Mouse (Mus musculus) forebrain, embryonic 13.5 days (tissue): ENCODE measurements at regions not wholly inside any gene's neighbourhood (a gene's known extent, or its start where the extent isn't known, plus 50 kb on each side); places are given as distances from the start of the nearest gene placed in this dataset.
A peak's percentile ranks its signal among the peaks of the same experiment; 100 is the strongest.

Experiments
- ATAC-seq: fragments of 200-750 bp; cut with Nextera tagmentation; 2 replicates; pipeline ENCODE4 v1.8.0; 2017
- H3K27ac ChIP-seq: fragments of 300-500 bp; sonication (generic); 2 replicates; pipeline ENCODE4 v1.5.1; 2015; ENCODE audit warnings: inconsistent platforms, mild to moderate bottlenecking, moderate library complexity
- H3K27me3 ChIP-seq: fragments of 300-500 bp; sonication (generic); 2 replicates; pipeline ENCODE4 v1.6.1; 2015; ENCODE audit warnings: mild to moderate bottlenecking, inconsistent platforms
- H3K36me3 ChIP-seq: fragments of 300-500 bp; sonication (generic); 2 replicates; pipeline ENCODE4 v1.6.1; 2015; ENCODE audit warnings: mild to moderate bottlenecking, inconsistent platforms; ENCODE audit not compliant: poor library complexity, severe bottlenecking
- H3K4me1 ChIP-seq: fragments of 300-500 bp; sonication (generic); 2 replicates; pipeline ENCODE4 v1.6.1; 2015; ENCODE audit warnings: inconsistent platforms
- H3K4me2 ChIP-seq: fragments of 300-500 bp; sonication (generic); 2 replicates; pipeline ENCODE4 v1.6.1; 2015; ENCODE audit warnings: inconsistent platforms, mild to moderate bottlenecking, moderate library complexity
- H3K4me3 ChIP-seq: fragments of 300-500 bp; sonication (generic); 2 replicates; pipeline ENCODE4 v1.5.1; 2015; ENCODE audit warnings: mild to moderate bottlenecking, inconsistent platforms
- H3K9ac ChIP-seq: fragments of 300-500 bp; sonication (generic); 2 replicates; pipeline ENCODE4 v1.6.1; 2015; ENCODE audit warnings: mild to moderate bottlenecking, inconsistent platforms
- H3K9me3 ChIP-seq: fragments of 300-500 bp; sonication (generic); replicated peaks from 2 replicates; pipeline ENCODE4 v1.6.1; 2016; ENCODE audit warnings: inconsistent platforms
- WGBS: fragments of 180-500 bp; shearing (Covaris S2); methylation state at CpG from one replicate; pipeline ENCODE4 v1.1.7; 2015; 5-methylcytosine and 5-hydroxymethylcytosine counted together

GRCm38 (mm10) chr1:94413043-94413442 lies 360.7 kb upstream of the Pdcd1 start:
- no peaks in the 10 kb centered on the region for H3K27me3 ChIP-seq
- no peak overlapping the region for H3K27ac ChIP-seq
- H3K9ac ChIP-seq, result no peak overlapping the region
- no peaks in the 10 kb centered on the region for H3K9me3 ChIP-seq
- 46% methylated on average over 9 of the region's 9 CpGs for WGBS
- H3K4me1 ChIP-seq, result peaks cover 6% of the 10 kb centered on the region; the same call in 1 of the 2 replicates
- no peak overlapping the region for H3K4me2 ChIP-seq
- no peak overlapping the region for H3K4me3 ChIP-seq
- peak; percentile 63; the same call in 1 of the 2 replicates for ATAC-seq
- no peaks in the 10 kb centered on the region for H3K36me3 ChIP-seq

DNA sequence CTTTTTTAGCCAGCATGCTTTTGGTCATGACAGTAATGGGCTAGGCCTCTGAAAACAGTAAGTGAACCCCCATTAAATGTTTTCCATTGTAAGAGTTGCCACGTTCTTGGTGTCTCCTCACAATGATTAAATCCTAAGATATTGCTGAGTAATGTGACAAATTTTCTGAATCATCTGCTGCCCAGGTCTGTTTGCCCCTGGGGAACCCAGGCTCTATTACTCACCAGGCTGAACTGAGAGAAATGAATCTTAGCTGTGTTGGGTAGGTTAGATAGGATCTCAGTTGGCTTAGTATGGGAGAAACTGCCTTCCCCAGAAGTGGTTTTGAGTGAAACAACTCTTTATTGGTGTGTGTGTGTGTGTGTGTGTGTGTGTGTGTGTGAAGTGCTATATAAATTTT lies 314.3 kb upstream of the Pdcd1 start:
- no peak overlapping the region for H3K4me2 ChIP-seq
- no peak overlapping the region for H3K27ac ChIP-seq
- H3K9me3 ChIP-seq, result no peaks in the 10 kb centered on the region
- H3K9ac ChIP-seq, result no peak overlapping the region
- no peaks in the 10 kb centered on the region for H3K27me3 ChIP-seq
- no peaks in the 10 kb centered on the region for H3K4me1 ChIP-seq
- H3K36me3 ChIP-seq, result no peaks in the 10 kb centered on the region
- no peak for ATAC-seq
- 86% methylated on average over 1 of the region's 1 CpGs for WGBS
- no peak overlapping the region for H3K4me3 ChIP-seq

DNA sequence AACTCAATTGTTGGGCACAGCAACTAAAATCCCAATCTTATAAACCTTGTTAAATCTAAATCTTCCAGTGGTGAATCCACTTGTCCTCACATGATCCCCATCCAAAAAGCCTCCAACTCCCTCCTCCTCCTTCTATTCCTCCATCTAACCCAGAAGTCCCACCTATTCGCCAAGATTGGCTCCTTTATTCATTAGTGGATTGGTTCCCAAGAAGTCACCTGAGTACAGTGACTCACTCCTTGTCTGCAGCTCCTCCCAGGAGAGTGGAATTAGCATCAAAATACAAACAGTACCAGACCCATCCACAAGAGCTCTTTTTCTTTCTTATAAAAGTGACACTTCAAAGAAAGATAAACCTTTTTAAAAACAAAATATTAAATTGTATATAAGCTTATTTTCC lies 304.6 kb upstream of the Pdcd1 start:
- Histone ChIP-seq H3K27me3 (no peaks in the 10 kb centered on the region), H3K36me3 (no peaks in the 10 kb centered on the region), H3K9me3 (no peaks in the 10 kb centered on the region), H3K4me1 (no peaks in the 10 kb centered on the region), H3K4me3 (no peak overlapping the region), H3K27ac (no peak overlapping the region), H3K4me2 (no peak overlapping the region), H3K9ac (no peak overlapping the region)
- ATAC-seq, result no peak
- 72% methylated on average over 1 of the region's 1 CpGs for WGBS

- Histone ChIP-seq H3K4me1 (no peaks in the 10 kb centered on the region), H3K4me2 (no peak overlapping the region), H3K27me3 (no peaks in the 10 kb centered on the region), H3K27ac (no peak overlapping the region), H3K9me3 (no peaks in the 10 kb centered on the region), H3K4me3 (no peak overlapping the region), H3K9ac (no peak overlapping the region), H3K36me3 (no peaks in the 10 kb centered on the region)
- 80% methylated on average over 3 of the region's 3 CpGs for WGBS
- ATAC-seq, result no peak
Measured at GRCm38 (mm10) chr1:94355873-94356272, 303.5 kb upstream of the Pdcd1 start.

DNA sequence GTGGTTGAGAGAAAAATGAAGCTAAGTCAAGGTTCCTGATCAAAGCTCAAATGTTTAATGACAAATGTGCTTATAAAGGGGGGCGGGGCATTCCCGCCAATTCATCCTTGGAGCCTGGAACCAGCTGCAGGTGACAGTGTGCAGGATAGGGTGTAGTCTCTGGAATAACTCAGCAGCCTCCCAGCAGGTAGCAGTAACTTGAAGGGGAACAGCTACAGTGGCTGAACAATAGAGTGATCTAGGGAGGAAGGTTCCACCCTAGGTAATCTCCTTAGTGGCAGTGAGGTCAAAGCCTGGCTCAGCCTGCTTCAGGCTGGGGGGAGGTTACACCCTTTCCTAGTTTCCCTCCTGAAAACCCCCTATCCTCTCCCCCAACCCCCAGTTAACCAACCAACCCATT lies 290.2 kb upstream of the Pdcd1 start:
- H3K27ac ChIP-seq, result no peak overlapping the region
- no peaks in the 10 kb centered on the region for H3K9me3 ChIP-seq
- ATAC-seq, result no peak
- H3K36me3 ChIP-seq, result no peaks in the 10 kb centered on the region
- no peak overlapping the region for H3K4me3 ChIP-seq
- 89% methylated on average over 2 of the region's 2 CpGs for WGBS
- H3K27me3 ChIP-seq, result no peaks in the 10 kb centered on the region
- no peaks in the 10 kb centered on the region for H3K4me1 ChIP-seq
- H3K4me2 ChIP-seq, result no peak overlapping the region
- no peak overlapping the region for H3K9ac ChIP-seq

DNA sequence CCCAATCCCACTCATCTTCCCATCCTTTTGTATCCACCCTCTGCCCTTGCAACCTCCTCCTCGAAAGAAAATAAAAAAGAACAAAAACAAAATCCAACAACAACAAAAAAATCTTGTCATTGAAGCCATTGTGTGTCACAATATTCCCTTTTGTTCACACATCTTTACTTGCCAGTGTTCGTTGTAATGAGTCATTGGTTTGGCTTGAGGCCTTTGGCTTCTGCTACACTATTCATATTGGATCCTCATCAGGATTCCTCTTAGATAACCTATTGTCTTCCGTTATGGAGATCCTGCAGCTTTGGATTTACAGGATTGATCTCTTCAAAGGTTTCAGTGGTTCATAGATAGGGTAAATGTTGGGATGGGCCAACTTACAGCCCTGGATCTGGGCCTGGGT lies 288.9 kb upstream of the Pdcd1 start:
- Histone ChIP-seq H3K9me3 (no peaks in the 10 kb centered on the region), H3K27ac (no peak overlapping the region), H3K36me3 (no peaks in the 10 kb centered on the region), H3K4me1 (no peaks in the 10 kb centered on the region), H3K27me3 (no peaks in the 10 kb centered on the region), H3K4me2 (no peak overlapping the region), H3K9ac (no peak overlapping the region), H3K4me3 (no peak overlapping the region)
- WGBS, result 77% methylated on average over 3 of the region's 3 CpGs
- ATAC-seq, result no peak

- H3K36me3 ChIP-seq, result no peaks in the 10 kb centered on the region
- H3K4me2 ChIP-seq, result no peak overlapping the region
- H3K9me3 ChIP-seq, result no peaks in the 10 kb centered on the region
- H3K27me3 ChIP-seq, result no peaks in the 10 kb centered on the region
- H3K27ac ChIP-seq, result no peak overlapping the region
- no peak overlapping the region for H3K9ac ChIP-seq
- no peak for ATAC-seq
- H3K4me3 ChIP-seq, result no peak overlapping the region
- H3K4me1 ChIP-seq, result no peaks in the 10 kb centered on the region
Measured at GRCm38 (mm10) chr1:94318029-94318428, 265.7 kb upstream of the Pdcd1 start.

DNA sequence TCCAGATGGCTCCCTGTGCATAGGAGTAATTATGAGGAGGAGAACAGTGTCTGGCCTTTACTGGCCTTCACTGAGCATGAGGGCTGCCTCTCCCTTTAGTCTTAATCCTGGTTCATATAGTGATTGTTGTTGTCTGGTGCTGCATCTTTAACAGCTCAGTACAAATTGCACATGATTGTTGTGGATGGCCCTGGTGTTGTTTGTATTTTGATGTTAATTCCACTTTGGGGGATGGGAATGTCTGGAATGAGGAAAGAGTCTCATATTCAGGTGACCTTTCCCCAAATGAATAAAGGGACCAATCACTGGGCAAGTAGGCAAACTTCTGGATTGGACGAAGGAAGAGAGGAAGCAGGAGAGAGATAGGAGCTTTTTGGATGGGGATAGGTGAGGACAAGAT lies 246.0 kb upstream of the Pdcd1 start:
- no peak overlapping the region for H3K9ac ChIP-seq
- H3K27ac ChIP-seq, result no peak overlapping the region
- H3K4me1 ChIP-seq, result no peaks in the 10 kb centered on the region
- no peak overlapping the region for H3K4me3 ChIP-seq
- no peak for ATAC-seq
- no peaks in the 10 kb centered on the region for H3K27me3 ChIP-seq
- H3K36me3 ChIP-seq, result no peaks in the 10 kb centered on the region
- 83% methylated on average over 1 of the region's 1 CpGs for WGBS
- no peak overlapping the region for H3K4me2 ChIP-seq
- no peaks in the 10 kb centered on the region for H3K9me3 ChIP-seq

- Histone ChIP-seq H3K4me3 (no peak overlapping the region), H3K36me3 (no peaks in the 10 kb centered on the region), H3K9me3 (no peaks in the 10 kb centered on the region), H3K9ac (no peak overlapping the region), H3K4me1 (no peaks in the 10 kb centered on the region), H3K4me2 (no peak overlapping the region), H3K27me3 (no peaks in the 10 kb centered on the region), H3K27ac (no peak overlapping the region)
- 71% methylated on average over 4 of the region's 4 CpGs for WGBS
- no peak for ATAC-seq
Measured at GRCm38 (mm10) chr1:94272569-94272968, 220.2 kb upstream of the Pdcd1 start.

DNA sequence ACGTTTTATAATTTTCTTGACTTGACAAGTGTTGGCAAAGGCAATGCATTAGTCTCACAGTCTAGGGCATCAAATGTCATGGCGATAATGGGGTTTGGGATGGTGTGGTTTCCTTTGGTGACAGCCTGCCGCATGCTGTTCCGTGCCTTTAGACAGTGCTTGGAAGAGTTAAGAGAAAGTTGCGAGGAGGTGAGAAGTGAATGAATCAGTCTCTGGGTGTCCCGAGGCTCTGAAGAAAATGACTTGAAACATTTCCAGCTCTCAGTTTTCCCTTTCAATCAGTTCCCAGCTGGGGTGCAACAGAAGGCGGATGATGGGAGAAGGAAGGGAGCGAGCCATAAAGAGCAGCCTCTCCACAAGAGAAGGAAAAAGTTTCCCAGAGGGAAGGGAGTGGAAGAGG lies 211.0 kb upstream of the Pdcd1 start:
- no peaks in the 10 kb centered on the region for H3K36me3 ChIP-seq
- no peaks in the 10 kb centered on the region for H3K27me3 ChIP-seq
- no peaks in the 10 kb centered on the region for H3K9me3 ChIP-seq
- H3K4me3 ChIP-seq, result no peak overlapping the region
- no peak overlapping the region for H3K9ac ChIP-seq
- ATAC-seq, result peak; percentile 97
- no peak overlapping the region for H3K4me2 ChIP-seq
- whole genome bisulfite sequencing, result 69% methylated on average over 8 of the region's 8 CpGs
- no peak overlapping the region for H3K27ac ChIP-seq
- peaks cover 5% of the 10 kb centered on the region; the same call in 1 of the 2 replicates for H3K4me1 ChIP-seq

DNA sequence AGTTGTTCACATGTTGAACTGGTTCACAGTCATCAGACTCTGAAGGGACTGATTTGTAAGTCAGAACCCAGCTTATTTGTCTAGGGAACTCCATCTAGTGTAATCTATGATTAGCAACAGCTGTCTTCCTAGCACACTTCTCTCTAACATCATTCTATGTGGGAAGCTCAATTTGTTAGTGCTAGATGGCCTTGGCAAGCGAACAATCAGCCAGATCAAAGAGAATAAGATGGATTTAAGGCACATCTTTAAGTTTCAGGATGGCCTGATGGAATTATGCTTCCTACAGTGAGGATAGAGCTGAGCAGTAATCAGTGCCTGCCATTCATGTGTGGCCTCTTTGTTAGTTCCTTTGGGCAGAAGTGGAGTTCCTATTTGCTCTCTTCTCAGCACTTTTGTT lies 183.1 kb upstream of the Pdcd1 start:
- Histone ChIP-seq H3K27me3 (no peaks in the 10 kb centered on the region), H3K4me2 (no peak overlapping the region), H3K36me3 (no peaks in the 10 kb centered on the region), H3K4me1 (no peaks in the 10 kb centered on the region), H3K27ac (no peak overlapping the region), H3K9me3 (no peaks in the 10 kb centered on the region), H3K4me3 (no peak overlapping the region), H3K9ac (no peak overlapping the region)
- ATAC-seq, result no peak
- 64% methylated on average over 1 of the region's 1 CpGs for WGBS

DNA sequence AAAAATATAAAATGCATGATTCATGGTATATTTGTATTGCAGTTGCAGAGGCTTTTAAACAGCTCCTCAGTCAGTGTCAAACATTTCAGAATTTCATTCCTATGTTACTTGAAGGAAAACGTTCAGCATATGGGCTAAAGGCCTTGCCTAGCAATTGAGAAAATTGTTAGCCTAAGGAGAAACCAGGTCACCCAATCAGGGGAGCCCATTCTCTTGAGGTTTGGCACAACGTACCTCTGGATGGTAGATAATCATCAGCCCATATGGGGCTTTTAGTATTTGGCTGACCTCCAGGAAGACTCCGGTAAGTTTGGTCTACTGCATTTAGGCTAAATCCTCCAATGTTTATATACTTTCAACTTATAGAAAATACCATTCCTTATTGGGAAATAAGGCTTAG lies 168.7 kb upstream of the Pdcd1 start:
- Histone ChIP-seq H3K4me3 (no peak overlapping the region), H3K4me2 (no peak overlapping the region), H3K27me3 (no peaks in the 10 kb centered on the region), H3K4me1 (no peaks in the 10 kb centered on the region), H3K9ac (no peak overlapping the region), H3K27ac (no peak overlapping the region), H3K9me3 (no peaks in the 10 kb centered on the region), H3K36me3 (no peaks in the 10 kb centered on the region)
- WGBS, result 55% methylated on average over 3 of the region's 3 CpGs
- ATAC-seq, result peak; percentile 50; the same call in 1 of the 2 replicates

DNA sequence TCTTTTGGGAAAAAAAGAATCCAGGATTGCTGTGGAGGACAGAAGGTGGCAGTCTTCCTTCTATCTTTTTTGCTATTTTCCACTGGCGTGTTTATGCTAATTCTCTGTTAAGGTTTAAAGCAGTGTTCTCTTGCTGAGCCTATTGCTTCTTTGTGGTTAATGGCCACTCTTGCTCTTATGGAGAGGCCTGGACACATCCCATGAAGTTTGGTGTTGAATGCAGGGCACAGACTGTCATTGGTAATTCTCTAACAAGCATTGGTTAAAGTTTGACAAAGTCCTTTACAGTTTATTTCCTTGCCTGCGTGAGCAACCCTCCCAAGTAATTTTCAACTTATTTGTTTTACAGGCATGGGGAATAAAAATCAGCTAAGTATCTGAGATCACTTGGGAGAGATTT lies 165.1 kb upstream of the Pdcd1 start:
- 84% methylated on average over 2 of the region's 2 CpGs for WGBS
- Histone ChIP-seq H3K27me3 (no peaks in the 10 kb centered on the region), H3K9me3 (no peaks in the 10 kb centered on the region), H3K9ac (no peak overlapping the region), H3K36me3 (no peaks in the 10 kb centered on the region), H3K27ac (no peak overlapping the region), H3K4me2 (no peak overlapping the region), H3K4me1 (no peaks in the 10 kb centered on the region), H3K4me3 (no peak overlapping the region)
- ATAC-seq, result no peak
